Mouse (Mus musculus): ENCODE results near the gene Ulk4.
A peak's percentile ranks its signal among the peaks of the same experiment; 100 is the strongest.

DNA sequence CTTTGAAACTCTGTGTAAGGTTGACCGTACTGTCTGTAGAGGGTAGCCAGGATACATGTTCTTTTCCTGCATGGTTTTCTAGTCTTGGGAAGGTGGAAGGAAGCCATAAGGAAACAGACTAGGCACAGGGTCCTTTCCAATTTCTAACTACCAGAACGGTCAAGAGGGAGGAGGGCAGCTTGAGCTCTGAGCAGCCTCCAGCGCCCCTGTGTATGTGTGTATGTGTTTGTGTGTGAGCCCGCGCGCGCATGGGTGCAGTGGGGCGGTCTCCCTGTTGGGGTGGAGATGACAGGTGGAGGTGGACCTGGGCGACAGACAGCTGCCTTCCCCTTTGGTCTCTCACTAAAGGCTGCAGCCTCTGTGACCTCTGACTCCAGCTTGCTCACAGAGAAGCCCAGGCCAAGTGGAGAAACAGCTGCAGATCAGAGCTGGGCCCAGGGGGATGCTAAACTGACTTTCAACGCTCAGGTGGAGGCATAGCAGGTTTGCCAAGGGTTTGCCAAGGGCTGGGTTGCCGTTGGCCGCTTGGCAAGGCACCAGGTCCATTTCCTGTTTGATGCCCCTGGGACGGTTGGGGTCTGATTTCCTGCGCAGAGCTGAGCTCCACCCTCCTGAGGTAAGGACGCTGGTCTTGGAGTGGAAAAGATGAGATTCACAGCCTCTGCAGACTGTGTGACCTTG lies 21.6 kb upstream of the Ulk4 start:
- no peak; the same call in 1 of the 2 replicates for TF ChIP-seq POLR2A (IDR thresholded peaks at IDR 0.05; ENCODE audit: insufficient read depth, low read depth, low read length)
- no peak for TF ChIP-seq CTCF (IDR thresholded peaks at IDR 0.05)
- TF ChIP-seq EP300 (IDR thresholded peaks at IDR 0.05; ENCODE audit: insufficient read depth, low read depth, low read length), result peak; percentile 64; the same call in 1 of the 2 replicates
